Mouse (Mus musculus): ENCODE data around the gene Rad21l.
"Not testable (repeated sequence)": the region's sequence is repeated elsewhere in the genome, so short reads cannot be mapped to it uniquely, and the experiment has no call there.

Gene Rad21l

GRCm38 (mm10) chr2:151631406-151632158, 36.8 kb downstream of the Rad21l start:
- in situ Hi-C loops (cut with MboI, MseI), result loop anchor here in 1 of 2 experiments (25.0 kb wide), 1 partner anchor 369 kb away; no protein-coding TSS in a partner anchor

- in situ Hi-C loops (cut with MboI, MseI), result loop anchor here in 1 of 2 experiments (25.0 kb wide), 1 partner anchor 367 kb away; no protein-coding TSS in a partner anchor
These were observed 39.0 kb downstream of the Rad21l start for GRCm38 (mm10) chr2:151629310-151629709.

- in situ Hi-C loops (cut with MboI, MseI), result loop anchor here in 1 of 2 experiments (25.0 kb wide), 1 partner anchor 366 kb away; no protein-coding TSS in a partner anchor
These were observed 40.3 kb downstream of the Rad21l start for GRCm38 (mm10) chr2:151628011-151628410.

- in situ Hi-C loops (cut with MboI, MseI), result loop anchor here in 1 of 2 experiments (25.0 kb wide), 1 partner anchor 364 kb away; no protein-coding TSS in a partner anchor
These were observed 42.0 kb downstream of the Rad21l start for GRCm38 (mm10) chr2:151626296-151626695.

GRCm38 (mm10) chr2:151623776-151624175, 44.6 kb downstream of the Rad21l start:
- in situ Hi-C loops (cut with MboI, MseI), result no loop called here

GRCm38 (mm10) chr2:151616551-151617329, 51.6 kb downstream of the Rad21l start:
- in situ Hi-C loops (cut with MboI, MseI), result no loop called here

GRCm38 (mm10) chr2:151615779-151616178, 52.6 kb downstream of the Rad21l start:
- in situ Hi-C loops (cut with MboI, MseI), result not testable (repeated sequence)

GRCm38 (mm10) chr2:151609974-151610373, 58.4 kb downstream of the Rad21l start:
- in situ Hi-C loops (cut with MboI, MseI), result no loop called here

- in situ Hi-C loops (cut with MboI, MseI), result no loop called here
These were observed 59.9 kb downstream of the Rad21l start for GRCm38 (mm10) chr2:151608435-151608834.

- in situ Hi-C loops (cut with MboI, MseI), result no loop called here
These were observed 62.8 kb downstream of the Rad21l start for GRCm38 (mm10) chr2:151605437-151605987.

GRCm38 (mm10) chr2:151603630-151604029, 64.7 kb downstream of the Rad21l start:
- in situ Hi-C loops (cut with MboI, MseI), result no loop called here

GRCm38 (mm10) chr2:151602106-151602505, 66.2 kb downstream of the Rad21l start:
- in situ Hi-C loops (cut with MboI, MseI), result no loop called here

GRCm38 (mm10) chr2:151598068-151598467, 70.3 kb downstream of the Rad21l start:
- in situ Hi-C loops (cut with MboI, MseI), result no loop called here
